Mouse (Mus musculus): ENCODE data around the gene Rgs10.

The Rgs10 gene

GRCm38 (mm10) chr7:128410708-128411413 is 7.7 kb downstream of the Rgs10 start:
- no peak for DNase-seq (ENCODE audit: low spot score in 2 of 2)

- DNase-seq (ENCODE audit: low spot score in 2 of 2): no peak
Observed at GRCm38 (mm10) chr7:128408265-128408664, 10.3 kb downstream of the Rgs10 start.

GRCm38 (mm10) chr7:128403988-128404387 is 14.6 kb downstream of the Rgs10 start:
- DNase-seq (ENCODE audit: low spot score in 2 of 2): no peak

- DNase-seq (ENCODE audit: low spot score in 2 of 2): no peak
Observed at GRCm38 (mm10) chr7:128403586-128403985, 15.0 kb downstream of the Rgs10 start.

- DNase-seq (ENCODE audit: low spot score in 2 of 2): no peak
Observed at GRCm38 (mm10) chr7:128403128-128403527, 15.4 kb downstream of the Rgs10 start.

- DNase-seq (ENCODE audit: low spot score in 2 of 2): no peak
Observed at GRCm38 (mm10) chr7:128402577-128402976, 16.0 kb downstream of the Rgs10 start.

- DNase-seq (ENCODE audit: low spot score in 2 of 2): peak in 1 of 2 experiments; percentile 34
Observed at GRCm38 (mm10) chr7:128398664-128399063, 19.9 kb downstream of the Rgs10 start.

- DNase-seq (ENCODE audit: low spot score in 2 of 2): no peak
Observed at GRCm38 (mm10) chr7:128397066-128397465, 21.5 kb downstream of the Rgs10 start.

GRCm38 (mm10) chr7:128393756-128394155 is 24.8 kb downstream of the Rgs10 start:
- no peak for DNase-seq (ENCODE audit: low spot score in 2 of 2)

- no peak for DNase-seq (ENCODE audit: low spot score in 2 of 2)
Observed at GRCm38 (mm10) chr7:128392972-128393314, 25.6 kb downstream of the Rgs10 start.

- DNase-seq (ENCODE audit: low spot score in 2 of 2): peak in 1 of 2 experiments; percentile 20
Observed at GRCm38 (mm10) chr7:128392071-128392971, 26.2 kb downstream of the Rgs10 start.

- no peak for DNase-seq (ENCODE audit: low spot score in 2 of 2)
Observed at GRCm38 (mm10) chr7:128391267-128392057, 27.1 kb downstream of the Rgs10 start.

GRCm38 (mm10) chr7:128388968-128389367 is 29.6 kb downstream of the Rgs10 start:
- DNase-seq (ENCODE audit: low spot score in 2 of 2): peak; percentile 61 to 77

GRCm38 (mm10) chr7:128383726-128384463 is 34.7 kb downstream of the Rgs10 start:
- no peak for DNase-seq (ENCODE audit: low spot score in 2 of 2)

GRCm38 (mm10) chr7:128383189-128383725 is 35.3 kb downstream of the Rgs10 start:
- no peak for DNase-seq (ENCODE audit: low spot score in 2 of 2)

GRCm38 (mm10) chr7:128382527-128382860 is 36.1 kb downstream of the Rgs10 start:
- DNase-seq (ENCODE audit: low spot score in 2 of 2): no peak

- no peak for DNase-seq (ENCODE audit: low spot score in 2 of 2)
Observed at GRCm38 (mm10) chr7:128381811-128382526, 36.6 kb downstream of the Rgs10 start.

GRCm38 (mm10) chr7:128381001-128381400 is 37.6 kb downstream of the Rgs10 start:
- no peak for DNase-seq (ENCODE audit: low spot score in 2 of 2)

GRCm38 (mm10) chr7:128379162-128379805 is 39.3 kb downstream of the Rgs10 start:
- no peak for DNase-seq (ENCODE audit: low spot score in 2 of 2)

GRCm38 (mm10) chr7:128376206-128376701 is 42.3 kb downstream of the Rgs10 start:
- no peak for DNase-seq (ENCODE audit: low spot score in 2 of 2)

Measured in urinary bladder, postnatal 36 days (tissue).